Mouse (Mus musculus) ovary, postnatal 10 days (tissue): ENCODE data around the gene Ddx28.
"Not testable (repeated sequence)": the region's sequence is repeated elsewhere in the genome, so short reads cannot be mapped to it uniquely, and the experiment has no call there.

Experiments used
- DNase-seq: peaks from one replicate; pipeline ENCODE4 v3.0.0; 2022; ENCODE audit warnings: low spot score

The Ddx28 gene

GRCm38 (mm10) chr8:106012203-106012602, 521 bp upstream of the Ddx28 start:
- DNase-seq: not testable (repeated sequence)

GRCm38 (mm10) chr8:106010748-106011642, 687 bp downstream of the Ddx28 start:
- DNase-seq: peak; percentile 78

GRCm38 (mm10) chr8:106007891-106008290, 3.8 kb downstream of the Ddx28 start:
- not testable (repeated sequence) for DNase-seq

GRCm38 (mm10) chr8:106007135-106007534, 4.5 kb downstream of the Ddx28 start:
- no peak for DNase-seq

- DNase-seq: no peak
Measured at GRCm38 (mm10) chr8:106006413-106006812, 5.3 kb downstream of the Ddx28 start.

GRCm38 (mm10) chr8:106005875-106006274, 5.8 kb downstream of the Ddx28 start, which contains the start of gene Dpep2nb:
Dpep2nb (minus strand) TSS chr8:106005975.
- no peak for DNase-seq

GRCm38 (mm10) chr8:106004538-106005207, 7.0 kb downstream of the Ddx28 start:
- no peak for DNase-seq

GRCm38 (mm10) chr8:106001908-106002307, 9.8 kb downstream of the Ddx28 start:
- DNase-seq: no peak

- DNase-seq: no peak
Measured at GRCm38 (mm10) chr8:105998971-105999370, 12.7 kb downstream of the Ddx28 start.

GRCm38 (mm10) chr8:105996359-105996758, 15.3 kb downstream of the Ddx28 start:
- no peak for DNase-seq

GRCm38 (mm10) chr8:105993226-105993625, 18.5 kb downstream of the Ddx28 start:
- DNase-seq: no peak

- DNase-seq: no peak
Measured at GRCm38 (mm10) chr8:105992499-105992898, 19.2 kb downstream of the Ddx28 start.

GRCm38 (mm10) chr8:105991546-105991945, 20.1 kb downstream of the Ddx28 start:
- no peak for DNase-seq

- peak; percentile 46 for DNase-seq
Measured at GRCm38 (mm10) chr8:105990856-105991387, 20.8 kb downstream of the Ddx28 start, which contains the start of gene Dus2. Dus2 (plus strand) TSS chr8:105991337.

GRCm38 (mm10) chr8:105988546-105988945, 23.1 kb downstream of the Ddx28 start:
- DNase-seq: no peak

GRCm38 (mm10) chr8:105983406-105983805, 28.3 kb downstream of the Ddx28 start:
- not testable (repeated sequence) for DNase-seq

- DNase-seq: no peak
Measured at GRCm38 (mm10) chr8:105981146-105981545, 30.5 kb downstream of the Ddx28 start.

- no peak for DNase-seq
Measured at GRCm38 (mm10) chr8:105979325-105979724, 32.4 kb downstream of the Ddx28 start, which contains the start of gene Dpep3. Dpep3 (minus strand) TSS chr8:105979429.

- DNase-seq: no peak
Measured at GRCm38 (mm10) chr8:105975363-105975762, 36.3 kb downstream of the Ddx28 start.

GRCm38 (mm10) chr8:105971019-105971720, 40.5 kb downstream of the Ddx28 start:
- DNase-seq: no peak

GRCm38 (mm10) chr8:105969367-105969766, 42.3 kb downstream of the Ddx28 start:
- no peak for DNase-seq
